10 mouse cellular contexts compared by ENCODE assay signal in genomic region chr3:34639031-34639872, GRCm38 (mm10). TPM values are rescaled to one million over a fixed set of nuclear protein-coding genes. Genes with fewer than 3 reads are reported as not detected.
DNase-seq lines count a peak whose midpoint lies in the region; ATAC-seq and TF ChIP-seq lines count a peak whose summit lies in the region.
"Had no signal": no experiment of that assay in that cellular context is flagged by ENCODE, and none has a peak within 500 bp of the region (broad histone marks: within the 10 kb centered on the region; RNA-seq: fewer than 3 reads in every experiment).

No protein-coding gene starts in this region.

- no peak for TF ChIP-seq POLR2A in thymus, adult 2 months (IDR thresholded peaks at IDR 0.05; ENCODE audit: control insufficient read depth, extremely low read depth, insufficient read depth, low read length, poor library complexity)

- WGBS in forebrain, embryonic 14.5 days: 2% methylated on average over 24 of the region's 24 CpGs
- WGBS in midbrain, embryonic 10.5 days: 4% methylated on average over 24 of the region's 24 CpGs
- WGBS in thymus, adult 2 months: 14% methylated on average over 24 of the region's 24 CpGs

- H3K27me3 ChIP-seq in forebrain, embryonic 14.5 days (replicated peaks; ENCODE audit: control insufficient read depth, insufficient read depth, low read length): no peaks in the 10 kb centered on the region
- peaks cover 79% of the 10 kb centered on the region for H3K27me3 ChIP-seq in midbrain, embryonic 10.5 days (ENCODE audit: low read depth, poor library complexity, severe bottlenecking)
- H3K27me3 ChIP-seq in thymus, adult 2 months (ENCODE audit: control insufficient read depth, insufficient read depth, low read length): peaks cover 9% of the 10 kb centered on the region; the same call in 1 of the 2 replicates
- H3K27me3 ChIP-seq: CH12.LX had no signal

- peak overlapping the region; percentile 88 for H3K4me2 ChIP-seq in forebrain, embryonic 14.5 days (ENCODE audit: low read length)

- peak overlapping the region; percentile 94 for H3K27ac ChIP-seq in forebrain, embryonic 14.5 days (ENCODE audit: low read depth, low read length)
- peak overlapping the region; percentile 93 for H3K27ac ChIP-seq in midbrain, embryonic 10.5 days (replicated peaks)
- H3K27ac ChIP-seq in thymus, adult 2 months (ENCODE audit: control insufficient read depth, insufficient read depth, low read length): no peak overlapping the region

- DNase-seq in cerebellum, adult 18-20 months: peak; percentile 13 to 31
- no peak for DNase-seq in cerebellum, adult 9-11 months
- DNase-seq in right cerebral cortex, adult 18-20 months: peak; percentile 71
- DNase-seq in right cerebral cortex, postnatal 4 days: no peak
- peak; percentile 92 for DNase-seq in forebrain, embryonic 14.5 days (ENCODE audit: low spot score)
- DNase-seq in midbrain, embryonic 10.5 days (ENCODE audit: low spot score): peak; percentile 78
- no peak for DNase-seq in thymus, adult 2 months
- DNase-seq in right cerebral cortex, postnatal 25 days: no peak

- no peak for TF ChIP-seq CTCF in thymus, adult 2 months (IDR thresholded peaks at IDR 0.05; ENCODE audit: borderline replicate concordance, control insufficient read depth, extremely low read depth, insufficient read depth, low read length, poor library complexity)

- ATAC-seq in forebrain, embryonic 14.5 days: peak; percentile 66

- peaks cover 29% of the 10 kb centered on the region for H3K4me1 ChIP-seq in forebrain, embryonic 14.5 days (ENCODE audit: control insufficient read depth, insufficient read depth, low read length)
- H3K4me1 ChIP-seq in midbrain, embryonic 10.5 days: peaks cover 76% of the 10 kb centered on the region
- H3K4me1 ChIP-seq in thymus, adult 2 months (replicated peaks; ENCODE audit: control insufficient read depth, insufficient read depth, low read length): no peaks in the 10 kb centered on the region

- no peaks in the 10 kb centered on the region for H3K9me3 ChIP-seq in forebrain, embryonic 14.5 days (replicated peaks; ENCODE audit: control insufficient read depth, low read length)
- H3K9me3 ChIP-seq in midbrain, embryonic 10.5 days (replicated peaks): no peaks in the 10 kb centered on the region

- no peaks in the 10 kb centered on the region for H3K36me3 ChIP-seq in forebrain, embryonic 14.5 days (ENCODE audit: control insufficient read depth, insufficient read depth, low read length)
- no peaks in the 10 kb centered on the region for H3K36me3 ChIP-seq in midbrain, embryonic 10.5 days
- no peaks in the 10 kb centered on the region for H3K36me3 ChIP-seq in thymus, adult 2 months (ENCODE audit: control insufficient read depth, insufficient read depth, low read length)

- peak overlapping the region; percentile 37 for H3K4me3 ChIP-seq in forebrain, embryonic 14.5 days (ENCODE audit: low read depth, low read length)
- peak overlapping the region; percentile 61 for H3K4me3 ChIP-seq in midbrain, embryonic 10.5 days
- no peak overlapping the region for H3K4me3 ChIP-seq in thymus, adult 2 months (ENCODE audit: control insufficient read depth, insufficient read depth, low read length)
- H3K4me3 ChIP-seq: myocyte had no signal

- peak overlapping the region; percentile 89 for H3K9ac ChIP-seq in forebrain, embryonic 14.5 days (ENCODE audit: low read length)

RNA-seq across cellular contexts. Expression of gene Sox2, which starts 11.0 kb away (rescaled TPM):
- 26.6 and 32.0 TPM in 2 replicates for polyA plus RNA-seq in forebrain, embryonic 14.5 days (2014; fragmentation: Nextera tagmentation; extraction: Ambion mirVana)
- 28.8 and 31.9 TPM in 2 replicates for polyA plus RNA-seq in midbrain, embryonic 10.5 days (2016; fragmentation: Nextera tagmentation; extraction: Ambion mirVana)
- 0.08 and 0.19 TPM in 2 replicates for polyA plus RNA-seq in thymus, adult 2 months (2012; rRNA removed)
- polyA plus RNA-seq: myocyte had no signal

Comparison
In these comparisons a context has a peak if more than half of its experiments do, and no peak if none do; other contexts are left out.
1. DNase-seq: peak in cerebellum, adult 18-20 months (2 of 2), right cerebral cortex, adult 18-20 months (single experiment), forebrain, embryonic 14.5 days (single experiment) and midbrain, embryonic 10.5 days (single experiment); none in cerebellum, adult 9-11 months (single experiment), right cerebral cortex, postnatal 4 days (single experiment), thymus, adult 2 months (single experiment) and right cerebral cortex, postnatal 25 days (single experiment).
2. RNA of gene Sox2, which starts 11.0 kb away (polyA plus RNA-seq): 26.6 to 32.0 TPM in forebrain, embryonic 14.5 days and 28.8 to 31.9 TPM in midbrain, embryonic 10.5 days; 0.08 to 0.19 TPM in thymus, adult 2 months; every median in the first group is over 10 times any median in the second.